Mouse (Mus musculus) embryo, embryonic 9.5 days (tissue): ENCODE measurements around the gene Klk12.

Experiments used
- DNase-seq: peaks from one replicate; pipeline ENCODE4 v3.0.0-alpha.2; 2017; ENCODE audit errors: extremely low spot score

The Klk12 gene

GRCm38 (mm10) chr7:43796355-43796754, 27.7 kb downstream of the Klk12 start:
- DNase-seq = no peak

GRCm38 (mm10) chr7:43797333-43797769, 28.7 kb downstream of the Klk12 start, which contains the start of gene Klk8:
Gene Klk8, plus strand, starts transcription at chr7:43797577.
- DNase-seq = peak; percentile 39

GRCm38 (mm10) chr7:43797844-43798462, 29.3 kb downstream of the Klk12 start:
- no peak for DNase-seq

GRCm38 (mm10) chr7:43799876-43800275, 31.2 kb downstream of the Klk12 start:
- DNase-seq = no peak

- no peak for DNase-seq
Observed at GRCm38 (mm10) chr7:43810994-43811393, 42.3 kb downstream of the Klk12 start, which contains the start of gene Klk7. Gene Klk7, plus strand, starts transcription at chr7:43811294.

- no peak for DNase-seq
Observed at GRCm38 (mm10) chr7:43815211-43815610, 46.5 kb downstream of the Klk12 start.

- no peak for DNase-seq
Observed at GRCm38 (mm10) chr7:43816746-43817145, 48.0 kb downstream of the Klk12 start.

- no peak for DNase-seq
Observed at GRCm38 (mm10) chr7:43821581-43821980, 52.9 kb downstream of the Klk12 start.
